Mouse (Mus musculus): ENCODE results near the gene Rap1gap.

The Rap1gap gene

DNA sequence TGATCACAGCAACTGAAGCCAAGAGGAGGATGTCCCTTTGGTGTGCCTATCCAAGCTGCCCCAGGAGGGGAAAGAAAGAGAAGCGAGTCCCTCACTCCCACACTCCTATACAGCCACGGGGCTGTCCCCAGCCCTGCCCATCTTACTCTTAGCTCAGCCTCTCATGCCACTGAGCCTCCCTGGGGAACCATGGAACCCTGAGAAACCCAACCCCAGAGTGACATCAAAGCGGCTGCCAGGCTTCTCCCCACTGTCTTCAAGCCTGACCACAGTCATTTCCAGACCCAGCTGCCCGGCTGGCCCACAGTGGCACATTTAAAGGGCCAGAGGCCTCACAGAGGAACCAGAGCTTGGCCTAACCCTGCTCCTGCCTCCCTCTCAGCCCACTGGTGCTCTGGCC is 84.2 kb downstream of the Rap1gap start:
- DNase-seq, result no peak

DNA sequence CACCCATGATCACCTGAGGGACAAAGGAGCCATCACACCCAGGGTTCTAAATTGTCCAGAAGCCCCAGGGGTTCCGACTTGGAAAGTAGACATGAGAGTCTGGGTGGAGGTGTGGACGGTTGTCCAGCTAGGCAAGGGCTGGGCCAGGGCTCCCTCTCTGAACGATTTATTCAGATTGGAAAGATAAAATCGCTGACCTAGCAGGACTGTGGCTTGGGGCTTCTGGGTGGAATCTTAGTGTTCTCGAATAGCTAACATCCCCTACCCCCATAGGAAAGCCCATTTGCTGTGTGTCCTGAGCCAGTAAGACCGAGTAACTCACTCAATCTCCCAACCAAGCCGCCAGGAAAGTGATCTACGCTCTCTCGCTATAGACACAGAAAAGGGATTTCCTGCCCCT is 85.2 kb downstream of the Rap1gap start:
- no peak for DNase-seq

DNA sequence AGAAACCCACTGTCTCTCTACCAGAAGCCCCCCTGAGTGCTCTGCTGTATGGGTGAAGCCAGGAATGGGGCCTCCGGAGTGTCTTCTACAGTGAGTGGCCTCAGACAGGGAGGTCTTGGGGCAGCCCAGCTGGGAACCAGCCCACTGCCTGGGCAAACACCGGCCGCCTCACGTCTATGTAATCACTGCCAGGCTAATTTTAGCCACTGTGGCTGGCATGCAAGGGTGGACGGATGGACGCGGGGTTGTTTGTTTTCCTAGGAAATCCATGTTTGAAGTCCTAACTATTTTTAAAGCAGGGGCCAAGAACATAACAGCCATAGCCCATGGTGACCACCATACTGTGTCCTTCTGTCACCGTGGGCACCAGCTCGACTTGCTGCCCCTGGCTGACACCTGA is 85.6 kb downstream of the Rap1gap start:
- DNase-seq, result no peak

DNA sequence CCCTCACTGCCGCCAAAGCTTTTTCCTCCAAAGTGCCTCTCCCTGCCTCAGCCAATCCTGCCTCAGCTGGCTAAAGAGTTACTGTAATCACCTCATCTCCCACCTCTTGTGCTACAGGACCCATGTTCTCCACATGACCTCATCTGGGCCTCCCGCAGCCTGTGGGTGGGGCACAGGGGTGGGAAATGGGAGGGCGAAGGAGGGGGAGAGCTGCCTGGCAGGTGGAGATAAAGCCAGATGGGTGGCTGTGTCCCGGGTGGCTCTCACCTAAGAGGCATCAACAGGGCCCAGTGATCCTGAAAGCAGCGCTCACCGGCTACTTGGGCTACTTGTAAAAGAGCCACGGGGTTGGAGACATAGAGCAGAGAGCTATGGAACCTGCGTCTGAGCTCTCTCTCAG is 86.8 kb downstream of the Rap1gap start:
- no peak for DNase-seq

DNA sequence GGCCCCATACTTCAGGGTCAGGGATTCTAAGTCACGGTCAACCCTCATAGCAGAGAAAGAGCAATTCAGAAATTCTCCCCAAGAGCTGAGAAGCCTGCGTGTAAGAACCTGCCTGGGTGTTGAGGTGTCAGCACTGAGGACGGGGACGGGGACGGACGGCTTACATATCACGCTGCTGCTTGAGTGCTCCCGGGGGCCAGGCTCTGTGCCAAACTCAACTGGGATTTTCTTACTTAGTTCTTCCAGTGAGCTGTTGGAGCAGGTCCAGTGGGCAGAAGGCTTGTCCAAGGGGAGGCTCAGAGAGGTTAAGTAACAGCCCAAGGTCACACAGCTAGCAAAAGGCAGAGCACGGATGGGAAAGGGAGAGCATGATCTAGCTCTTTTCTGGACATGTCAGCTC is 87.2 kb downstream of the Rap1gap start:
- DNase-seq, result peak; percentile 69 to 72

DNA sequence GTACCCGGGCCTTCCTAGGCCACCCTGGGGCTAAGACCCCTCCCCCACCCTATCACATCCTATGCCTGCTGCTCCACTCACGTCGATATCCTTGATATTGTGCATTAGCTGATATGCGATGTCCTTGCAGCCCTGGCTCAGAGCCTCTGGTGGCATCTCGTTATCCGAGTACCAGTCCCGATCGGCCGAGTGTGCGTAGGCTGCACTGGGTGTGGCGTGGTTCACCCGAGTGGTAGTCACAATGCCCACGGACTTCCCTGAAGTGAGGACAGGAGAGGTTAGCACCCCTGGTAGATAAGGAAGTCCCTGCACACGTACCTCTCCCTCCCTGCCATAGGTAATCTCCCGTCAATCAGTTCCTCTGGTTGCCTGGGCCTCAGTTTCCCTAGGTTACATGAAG is 87.9 kb downstream of the Rap1gap start:
- DNase-seq, result no peak

DNA sequence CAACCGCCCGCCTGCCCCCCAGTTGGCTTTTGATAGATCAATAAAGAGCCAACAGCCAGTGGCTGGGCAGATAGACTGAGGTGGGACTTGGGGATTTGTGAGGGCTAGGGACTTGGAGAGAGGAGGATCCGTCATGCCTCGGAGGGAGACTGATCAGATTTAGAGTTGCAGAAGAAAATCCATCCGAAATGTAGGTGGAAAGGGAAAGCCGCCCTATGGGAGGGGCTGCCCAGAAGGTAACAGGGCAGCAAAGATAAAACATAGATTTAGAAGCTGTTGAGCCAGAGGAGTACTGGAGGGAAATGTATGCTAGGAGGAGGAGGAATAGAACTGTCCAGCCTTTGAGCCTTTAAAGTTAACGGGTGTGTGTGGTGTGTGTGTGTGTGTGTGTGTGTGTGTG is 88.7 kb downstream of the Rap1gap start:
- no peak for DNase-seq

DNA sequence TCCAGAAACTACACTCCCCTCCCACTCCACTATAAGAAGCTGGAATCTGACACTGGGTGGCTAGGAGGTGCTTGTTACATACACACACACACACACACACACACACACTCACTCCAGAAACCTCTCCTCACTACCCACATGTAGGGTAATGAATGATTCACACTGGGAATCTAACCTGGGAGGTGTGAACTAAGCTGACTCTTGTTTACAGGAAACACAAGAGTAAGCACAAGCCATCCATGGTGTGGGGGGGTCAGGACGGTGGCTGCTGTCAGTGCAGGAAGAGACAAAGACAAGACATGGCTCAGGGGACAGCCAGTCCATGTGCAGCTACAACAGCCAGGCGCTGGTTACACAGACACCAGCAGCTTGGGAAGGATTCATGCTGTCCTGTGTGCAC is 89.9 kb downstream of the Rap1gap start:
- no peak for DNase-seq

DNA sequence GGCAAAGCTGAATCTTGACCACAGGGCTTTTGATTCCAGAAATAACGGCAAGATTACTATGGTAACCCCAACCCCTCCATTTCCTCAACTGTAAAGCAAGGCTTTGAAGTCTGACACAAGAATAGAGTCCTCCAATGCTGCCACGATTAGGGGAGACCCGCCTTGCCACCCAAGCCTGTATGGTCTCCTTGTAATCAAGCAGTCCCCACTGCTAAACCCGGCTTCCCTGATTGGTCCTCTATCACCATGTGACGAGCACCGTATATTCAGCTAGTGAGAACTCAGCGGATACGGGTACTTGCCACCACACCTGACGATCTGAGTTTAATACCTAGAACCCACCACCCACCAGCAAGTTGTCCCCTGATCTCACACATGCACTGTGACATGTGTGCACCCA is 98.4 kb downstream of the Rap1gap start:
- no peak for DNase-seq

DNA sequence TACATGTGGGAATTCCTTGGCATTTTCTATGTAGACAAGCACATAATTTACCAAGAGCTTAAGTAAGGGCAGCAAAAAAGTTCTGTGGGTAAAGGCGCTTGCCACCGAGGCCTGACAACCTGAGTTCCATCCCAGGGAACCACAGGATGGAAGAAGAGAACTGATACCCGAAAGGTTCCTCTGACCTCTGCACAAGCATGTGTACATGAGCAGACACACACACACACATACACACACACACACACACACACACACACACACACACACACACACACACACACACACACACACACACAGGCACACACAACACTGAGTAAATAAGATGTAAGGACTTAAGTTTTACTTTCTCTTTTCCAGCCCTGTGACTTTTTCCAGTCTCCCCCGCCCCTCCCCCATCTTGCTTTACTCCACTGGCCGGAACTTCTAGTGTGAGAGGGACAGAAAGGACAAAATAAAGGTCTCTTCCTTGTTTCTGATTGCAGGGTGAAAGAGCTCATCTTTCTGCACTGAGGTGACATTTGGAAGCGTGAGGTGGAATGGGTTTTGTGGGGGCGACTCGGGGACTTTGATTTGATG is 99.5 kb downstream of the Rap1gap start:
- DNase-seq, result no peak

DNA sequence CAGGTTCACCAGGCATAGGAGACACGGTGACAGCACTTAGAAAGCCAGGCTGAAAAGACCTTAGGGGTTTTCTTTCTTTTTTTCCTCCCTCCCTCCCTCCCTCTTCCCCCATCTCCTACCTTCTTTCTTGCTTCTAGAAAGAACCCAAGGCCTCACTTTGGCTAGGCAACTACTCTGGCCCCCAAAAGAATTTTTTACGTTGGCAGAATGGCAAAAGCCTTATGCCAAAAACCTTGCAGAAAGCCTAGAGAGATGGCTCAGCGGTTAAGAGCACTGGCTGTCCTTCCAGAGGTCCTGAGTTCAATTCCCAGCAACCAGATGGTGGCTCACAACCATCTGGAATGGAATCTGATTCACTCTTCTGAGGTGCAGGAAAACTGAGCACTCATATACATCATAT is 100.1 kb downstream of the Rap1gap start:
- DNase-seq, result no peak

DNA sequence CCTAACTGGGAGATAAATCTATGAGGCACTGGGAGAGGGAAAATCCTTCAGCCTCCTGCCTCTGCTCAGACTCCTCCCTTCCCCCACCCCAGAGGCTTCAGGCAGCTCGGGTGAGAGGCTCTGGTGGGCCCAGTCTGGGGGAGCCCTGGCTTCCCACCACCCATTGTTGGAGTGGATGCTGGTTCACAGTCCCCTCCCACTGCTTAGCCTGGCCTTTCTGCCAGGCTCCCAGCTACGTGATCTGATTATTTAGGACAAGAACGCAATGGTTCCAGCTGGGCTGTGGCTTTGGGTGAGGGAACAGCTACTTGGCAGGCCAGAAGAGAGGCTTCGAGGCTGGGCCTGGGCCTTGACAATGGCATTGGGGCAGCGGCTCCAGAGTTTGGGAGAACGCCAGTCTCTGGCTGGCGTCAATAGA is 101.0 kb downstream of the Rap1gap start:
- DNase-seq, result peak; percentile 64 to 72

DNA sequence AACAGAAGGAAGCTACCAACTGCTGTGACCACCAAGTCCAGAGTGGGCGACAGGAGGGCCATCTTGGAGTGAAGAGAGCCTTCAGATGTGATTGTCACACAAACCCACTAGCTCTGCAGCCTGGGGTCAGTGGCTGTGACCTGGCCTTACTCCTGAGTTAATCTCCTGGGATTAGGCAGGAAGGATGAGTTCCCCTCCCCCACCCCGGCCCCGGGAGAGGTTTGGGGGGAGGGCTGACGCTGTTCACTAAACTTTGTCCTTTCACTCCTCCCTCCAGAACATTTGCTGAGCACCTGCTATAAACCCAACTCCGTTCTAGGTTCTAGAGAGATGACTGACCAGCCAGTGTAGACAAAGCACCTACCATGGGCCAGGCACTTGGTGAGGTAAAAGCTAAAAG is 101.8 kb downstream of the Rap1gap start:
- no peak for DNase-seq

DNA sequence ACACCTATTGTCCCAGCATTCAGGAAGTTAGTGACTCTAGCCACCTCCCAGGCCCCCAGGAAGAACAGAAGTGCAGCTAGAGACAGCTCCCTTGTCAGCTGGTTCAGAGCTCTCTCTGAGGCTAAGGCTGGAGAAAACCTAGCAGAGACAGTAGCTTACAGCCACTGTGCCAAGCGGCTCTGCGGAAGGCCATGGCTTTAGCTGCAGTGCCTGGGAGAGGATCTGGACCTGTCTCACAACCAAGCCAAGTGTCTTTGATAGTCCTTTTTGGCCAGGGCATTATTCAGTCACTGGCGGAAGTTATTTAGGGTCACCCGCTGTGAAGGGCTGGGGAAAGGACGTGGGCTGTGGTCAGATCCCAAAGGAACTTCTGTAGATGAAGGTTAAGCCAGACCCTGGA is 103.9 kb downstream of the Rap1gap start:
- no peak for DNase-seq

DNA sequence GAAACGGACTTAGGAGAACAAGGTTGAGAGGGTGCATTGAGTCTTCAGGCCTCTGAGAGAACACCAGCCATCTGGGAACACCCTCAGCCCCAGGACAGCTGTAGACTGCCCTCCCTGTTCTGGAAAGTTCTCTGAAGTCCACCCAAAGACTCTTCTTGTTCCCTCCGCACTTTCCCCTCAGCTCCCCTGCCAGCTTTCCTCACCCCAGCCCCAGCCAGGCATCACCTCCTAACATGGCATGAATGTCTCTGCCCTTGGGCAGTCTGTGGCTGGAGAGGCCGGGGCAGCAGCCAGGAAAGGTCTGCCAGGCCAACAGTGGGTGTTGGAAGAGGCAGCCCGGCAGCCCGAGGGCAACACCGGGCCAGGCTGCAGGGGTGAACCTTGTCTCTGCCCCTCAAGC is 104.3 kb downstream of the Rap1gap start:
- DNase-seq, result peak in 1 of 2 experiments; percentile 39

DNA sequence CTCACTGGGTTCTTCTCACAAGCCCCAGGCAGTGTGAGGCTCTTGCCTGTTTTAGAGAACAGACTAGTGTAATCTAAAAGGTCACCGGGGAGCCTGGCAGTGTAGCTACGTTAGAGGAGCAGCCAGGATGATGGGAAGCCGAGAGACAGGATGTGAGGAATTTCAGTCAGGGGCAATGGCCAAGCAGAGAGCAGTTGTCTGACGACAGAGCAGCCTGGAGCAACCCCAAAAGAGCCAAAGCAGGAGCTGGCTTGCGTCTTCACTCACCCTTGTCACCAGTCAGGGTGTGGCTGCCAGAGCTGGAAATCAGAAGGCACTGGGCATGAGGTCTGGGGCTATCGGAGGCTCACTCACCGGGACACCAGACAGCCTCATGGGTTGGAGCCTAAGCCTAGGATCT is 105.1 kb downstream of the Rap1gap start:
- peak in 1 of 2 experiments; percentile 30 for DNase-seq

DNA sequence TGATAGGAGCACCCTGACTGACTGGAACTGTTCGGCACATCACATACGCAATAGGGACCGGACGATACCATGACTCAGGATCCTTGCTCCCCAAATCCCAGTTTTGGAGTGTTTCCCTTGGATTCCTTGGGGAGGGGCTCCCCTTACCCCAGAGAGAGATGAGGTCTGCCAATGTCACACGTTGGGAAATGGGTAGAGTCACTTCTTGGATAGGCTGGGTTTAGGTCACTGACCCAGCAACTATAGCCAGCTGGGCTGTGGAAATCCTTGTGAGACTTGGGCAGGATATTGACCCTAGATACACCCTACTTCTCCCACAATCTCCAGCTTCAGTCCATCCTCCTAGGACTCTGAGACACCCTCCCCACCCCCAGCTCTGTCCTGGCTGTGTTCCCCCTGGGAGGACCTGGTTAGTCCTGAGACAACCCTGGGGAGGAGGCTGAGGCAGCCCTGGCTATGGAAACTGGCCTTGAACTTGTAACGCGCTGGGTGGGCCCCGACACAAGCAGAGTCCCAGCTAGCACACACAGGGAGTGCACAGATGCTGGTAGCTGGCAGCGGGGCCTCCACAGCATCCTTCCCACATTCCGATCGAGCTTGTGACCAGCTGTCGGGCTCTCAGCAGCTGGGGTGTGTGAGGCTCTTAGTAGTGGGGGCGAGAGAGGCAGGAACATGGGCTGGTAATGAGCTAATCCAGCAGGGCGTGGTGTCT is 106.5 kb downstream of the Rap1gap start:
- DNase-seq, result no peak

DNA sequence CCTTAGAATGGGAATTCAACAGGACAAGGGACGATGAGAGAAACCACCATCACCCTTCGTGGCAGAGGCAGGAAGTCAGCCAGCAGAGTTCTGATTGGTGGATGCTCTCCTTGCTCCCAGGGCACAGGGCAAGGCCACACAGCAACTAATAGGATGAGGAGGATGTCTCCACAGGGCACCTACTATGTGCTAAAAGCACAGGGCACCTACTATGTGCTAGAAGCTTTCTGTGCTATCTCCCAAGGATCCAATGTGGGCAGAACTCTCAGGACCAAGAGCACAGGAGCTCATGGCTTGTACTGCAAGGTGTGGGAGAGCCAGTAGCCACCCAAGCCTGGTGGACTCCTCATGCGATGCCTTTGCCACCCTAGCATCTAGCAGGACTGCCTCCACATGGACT is 107.2 kb downstream of the Rap1gap start:
- DNase-seq, result no peak

DNA sequence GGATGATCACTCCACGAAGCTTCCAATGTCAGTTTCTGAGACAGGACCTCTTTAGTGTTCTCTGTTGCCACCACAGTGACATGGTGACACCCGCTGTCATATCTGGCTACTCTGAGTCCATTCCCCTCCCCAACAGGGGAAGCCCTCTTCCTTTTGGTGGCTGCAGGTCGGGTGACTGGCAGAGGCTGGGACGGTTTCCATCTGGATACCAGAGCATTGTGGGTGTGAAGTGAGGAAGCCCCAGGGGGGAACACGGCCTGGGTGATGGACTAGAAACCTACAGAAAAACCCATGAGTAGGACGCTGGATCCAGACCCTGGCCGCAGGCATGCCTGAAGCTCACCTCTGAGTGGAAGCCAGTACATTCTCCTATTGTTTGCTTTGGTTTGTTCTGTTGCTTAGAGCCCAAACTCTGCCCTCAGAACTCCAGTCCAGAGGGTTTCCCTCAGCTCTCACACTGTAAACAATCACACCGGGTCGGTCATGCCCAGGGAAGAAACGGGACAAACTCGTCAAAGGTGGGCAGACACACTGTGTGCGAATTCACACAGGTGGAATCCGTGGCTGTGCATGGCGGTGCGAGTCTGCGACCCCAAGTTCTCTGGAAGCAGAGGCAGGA is 108.0 kb downstream of the Rap1gap start:
- no peak for DNase-seq

DNA sequence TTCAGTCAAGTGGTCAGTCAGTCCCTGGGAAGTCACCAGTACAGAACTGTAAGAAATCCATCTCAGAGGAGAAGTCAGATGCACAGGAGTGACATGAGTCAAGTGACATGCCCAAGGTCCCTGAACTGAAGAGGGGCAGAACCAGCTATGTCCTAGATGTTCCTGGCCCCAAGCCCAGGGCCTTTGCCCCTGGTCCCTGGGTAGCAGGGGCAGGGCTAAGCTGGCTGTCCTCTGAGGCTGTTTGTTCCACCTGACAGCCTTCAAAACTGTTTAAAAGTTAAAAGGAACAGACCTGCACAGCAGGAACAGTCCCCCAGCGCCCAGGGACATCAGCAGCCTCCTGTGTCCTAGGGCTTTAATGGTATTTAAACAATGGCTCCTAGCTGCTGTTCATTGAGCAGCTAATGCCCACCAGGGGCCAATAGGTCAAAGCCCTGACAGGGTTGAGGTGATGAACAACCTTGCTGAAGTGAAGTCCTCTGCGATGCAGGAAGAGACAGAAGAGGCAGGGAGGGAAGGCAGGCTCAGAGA is 108.9 kb downstream of the Rap1gap start:
- DNase-seq, result no peak

DNA sequence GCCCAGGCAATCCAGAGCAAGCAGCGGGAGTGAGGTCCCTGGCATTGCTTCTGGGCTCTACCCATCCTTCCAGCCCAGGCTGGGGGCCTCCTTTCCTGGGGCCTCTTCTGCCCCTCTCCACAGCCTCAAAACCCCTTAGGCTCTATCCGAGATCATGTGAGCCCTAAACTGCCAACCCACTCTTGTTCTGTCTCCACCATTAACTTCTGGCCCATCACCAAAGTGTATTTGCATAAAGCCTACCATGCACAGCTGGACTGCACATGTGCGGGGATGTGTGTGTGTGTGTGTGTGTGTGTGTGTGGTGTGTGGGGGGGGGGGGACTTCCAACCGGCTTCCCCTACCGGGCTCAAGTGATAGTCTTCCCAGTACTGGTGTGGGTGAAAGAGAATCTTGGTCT is 109.5 kb downstream of the Rap1gap start:
- DNase-seq, result no peak

DNA sequence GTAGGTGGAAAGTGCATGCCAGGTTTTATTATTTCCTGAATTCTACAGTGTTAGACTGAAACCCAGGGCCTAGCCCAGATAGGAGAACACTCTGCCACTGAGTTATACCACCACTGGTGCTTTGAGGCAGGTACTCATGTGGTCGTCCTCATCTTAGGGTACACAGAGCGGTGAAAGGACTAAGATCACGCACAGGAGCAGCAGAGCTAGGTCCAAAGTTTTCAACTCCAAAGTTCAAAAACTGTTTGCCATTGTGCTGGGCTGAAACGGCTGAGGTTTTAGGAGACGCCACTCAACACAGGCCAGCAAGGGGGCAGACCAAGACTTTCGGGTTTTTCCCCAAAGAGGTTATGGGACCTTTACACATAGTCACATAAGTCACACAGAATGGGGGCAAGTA is 110.0 kb downstream of the Rap1gap start:
- DNase-seq, result no peak

DNA sequence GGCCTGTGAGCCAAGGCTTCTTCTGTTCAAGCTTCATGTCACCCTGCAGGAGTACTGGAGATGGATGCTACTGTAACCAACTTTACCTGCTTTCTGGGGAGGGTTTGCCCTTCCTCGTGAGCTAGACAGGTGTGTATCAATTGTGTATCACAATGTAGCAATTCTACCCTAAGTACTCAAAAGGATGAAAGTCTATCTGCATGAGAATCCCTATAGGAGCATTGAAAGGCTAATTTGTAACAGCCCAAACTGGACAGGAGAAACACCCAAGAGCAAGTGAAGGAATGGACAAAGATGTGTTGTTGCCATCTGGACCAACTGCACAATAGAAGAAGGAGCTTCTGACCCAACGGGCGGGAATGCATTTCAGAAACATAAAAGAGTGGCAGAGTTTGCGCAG is 113.3 kb downstream of the Rap1gap start:
- no peak for DNase-seq

Measured in cerebellum, postnatal 10 days (tissue).